Mouse (Mus musculus) forebrain, embryonic 10.5 days (tissue): ENCODE measurements around the gene Cstf2t. TPM values are rescaled to one million over a fixed set of nuclear protein-coding genes. Genes with fewer than 3 reads are reported as not detected.

Experiments used
- DNase-seq: peaks from one replicate; pipeline ENCODE4 v3.0.0-alpha.2; 2017; ENCODE audit warnings: low spot score; ENCODE audit errors: extremely low spot score
- H3K27ac ChIP-seq: fragments of 300-500 bp; sonication (generic); 2 replicates; pipeline ENCODE4 v1.5.1; 2016; ENCODE audit warnings: mild to moderate bottlenecking
- H3K27me3 ChIP-seq: fragments of 300-500 bp; sonication (generic); 2 replicates; pipeline ENCODE4 v1.6.1; 2016; ENCODE audit warnings: mild to moderate bottlenecking; ENCODE audit not compliant: poor library complexity, severe bottlenecking
- H3K36me3 ChIP-seq: fragments of 300-500 bp; sonication (generic); replicated peaks from 2 replicates; pipeline ENCODE4 v1.6.1; 2016; ENCODE audit warnings: mild to moderate bottlenecking, moderate library complexity
- H3K4me1 ChIP-seq: fragments of 300-500 bp; sonication (generic); 2 replicates; pipeline ENCODE4 v1.6.1; 2016
- H3K4me3 ChIP-seq: fragments of 300-500 bp; sonication (generic); 2 replicates; pipeline ENCODE4 v1.5.1; 2016; ENCODE audit warnings: mild to moderate bottlenecking, moderate library complexity
- H3K9me3 ChIP-seq: fragments of 300-500 bp; sonication (generic); 2 replicates; pipeline ENCODE4 v1.6.1; 2016; ENCODE audit warnings: mild to moderate bottlenecking, moderate library complexity
- WGBS: fragments of 180-500 bp; shearing (Covaris S2); methylation state at CpG from one replicate; pipeline ENCODE4 v1.1.7; 2016; 5-methylcytosine and 5-hydroxymethylcytosine counted together
- polyA plus RNA-seq: library from polyadenylated mRNA; unstranded; fragments of >200 nt; fragmentation: Nextera tagmentation; extraction: Ambion mirVana; gene quantifications from 2 replicates; pipeline ENCODE4 v1.2.1, GENCODE M21; 2016

Gene Cstf2t
- polyA plus RNA-seq, result 48.7 and 55.2 TPM in 2 replicates

DNA sequence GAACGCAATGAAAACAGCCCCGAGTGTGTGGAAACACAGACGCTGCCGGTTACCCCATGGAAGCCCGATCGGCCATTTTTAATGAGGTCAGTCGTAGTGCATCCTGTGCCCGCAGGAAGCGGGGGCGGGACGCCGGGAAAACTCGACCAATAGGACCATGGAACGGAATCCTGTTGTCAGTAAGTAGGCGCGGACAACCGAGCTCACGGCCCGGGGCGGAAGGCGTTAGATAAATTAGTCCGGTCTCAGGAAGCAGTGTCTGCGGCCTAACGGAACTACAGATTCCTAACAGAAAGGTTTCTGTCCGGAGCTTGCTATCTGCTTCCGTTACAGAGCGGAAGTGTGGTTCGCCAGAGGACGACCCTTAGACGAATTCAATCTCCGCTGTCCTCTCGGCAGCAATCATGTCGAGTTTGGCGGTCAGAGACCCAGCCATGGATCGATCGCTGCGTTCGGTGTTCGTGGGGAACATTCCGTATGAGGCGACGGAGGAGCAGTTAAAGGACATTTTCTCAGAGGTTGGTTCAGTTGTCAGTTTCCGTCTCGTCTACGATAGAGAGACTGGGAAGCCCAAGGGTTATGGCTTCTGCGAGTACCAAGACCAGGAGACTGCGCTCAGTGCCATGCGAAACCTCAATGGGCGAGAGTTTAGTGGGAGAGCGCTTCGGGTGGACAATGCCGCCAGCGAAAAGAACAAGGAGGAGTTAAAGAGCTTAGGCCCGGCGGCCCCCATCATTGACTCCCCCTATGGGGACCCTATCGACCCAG, at the start of gene Cstf2t:
Cstf2t (plus strand) TSS at position 176 of the 768 bp plus-strand sequence.
- peak; percentile 97 for DNase-seq
- WGBS, result 3% methylated on average over 56 of the region's 56 CpGs
- no peaks in the 10 kb centered on the region for H3K27me3 ChIP-seq

DNA sequence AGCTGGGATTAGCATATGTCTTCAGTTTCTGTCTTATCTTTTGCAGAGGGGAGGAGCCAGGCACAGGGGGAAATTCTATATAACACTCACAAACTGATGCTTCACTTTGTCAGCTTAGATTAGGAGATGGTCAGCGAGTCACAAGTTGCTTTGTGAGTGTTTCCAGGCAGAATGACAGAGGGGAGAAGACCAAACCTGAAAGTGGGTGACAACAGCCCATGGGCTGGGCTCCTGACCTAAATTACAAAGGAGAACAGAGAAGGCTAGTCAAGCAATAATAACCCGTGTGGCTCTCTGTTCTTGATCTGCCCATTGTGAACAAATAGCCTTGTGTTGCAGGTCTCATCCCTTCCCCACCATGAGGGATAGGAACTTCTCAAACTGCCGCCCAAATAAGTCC, 43.7 kb upstream of the Cstf2t start:
- Histone ChIP-seq H3K27ac (no peak overlapping the region), H3K9me3 (no peaks in the 10 kb centered on the region), H3K4me3 (no peak overlapping the region), H3K36me3 (no peaks in the 10 kb centered on the region), H3K4me1 (peaks cover 14% of the 10 kb centered on the region), H3K27me3 (no peaks in the 10 kb centered on the region)
- DNase-seq, result no peak
- 83% methylated on average over 3 of the region's 3 CpGs for WGBS

More for the DNA sequence above, at the start of gene Cstf2t:
- peak within 1 kb of the TSS; percentile 92 for H3K27ac ChIP-seq
- H3K9me3 ChIP-seq, result peaks cover 15% of the 10 kb centered on the region
- H3K4me3 ChIP-seq, result peak within 1 kb of the TSS; percentile 70
- H3K4me1 ChIP-seq, result peaks cover 20% of the 10 kb centered on the region
- H3K36me3 ChIP-seq, result peaks cover 46% of the 10 kb centered on the region

DNA sequence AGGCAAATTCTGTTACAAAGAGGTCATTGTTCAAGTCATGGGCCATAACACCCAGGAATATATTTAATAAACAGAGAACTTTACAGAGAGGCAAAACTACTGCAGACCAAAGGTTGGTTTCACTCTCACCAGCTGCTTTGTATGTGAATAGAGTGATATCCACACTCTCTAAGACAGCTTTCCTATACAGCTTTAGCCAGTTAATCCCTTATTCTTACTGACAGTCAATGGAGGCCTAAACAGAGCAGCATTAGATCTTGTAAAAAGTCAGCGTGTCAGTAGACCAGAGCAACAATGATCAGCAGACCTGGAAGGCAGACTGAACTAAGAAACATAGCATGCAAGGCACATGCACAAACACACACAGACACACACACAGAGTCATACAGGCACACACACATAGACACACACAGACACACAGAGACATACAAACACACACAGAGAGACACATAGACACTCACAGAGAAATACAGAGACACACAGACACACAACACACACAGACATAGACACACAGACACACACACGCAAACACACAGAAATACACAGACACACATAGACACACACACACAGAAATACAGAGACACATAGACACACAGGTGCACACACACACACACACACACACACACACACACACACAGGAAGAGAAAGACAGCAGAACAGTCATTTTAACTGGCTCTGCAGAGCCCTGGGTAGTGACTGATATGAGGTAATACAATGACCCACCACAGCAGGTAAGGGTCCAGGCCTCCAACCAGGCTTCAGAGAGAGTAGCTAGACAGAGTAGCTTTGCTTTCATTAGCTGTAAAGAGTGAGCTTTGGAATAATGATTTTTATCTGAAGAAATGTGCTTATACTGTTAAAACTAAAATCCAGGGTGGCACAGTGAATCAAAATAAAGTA, 41.4 kb upstream of the Cstf2t start:
- WGBS, result 56% methylated on average over 2 of the region's 2 CpGs
- Histone ChIP-seq H3K27ac (no peak overlapping the region), H3K9me3 (no peaks in the 10 kb centered on the region), H3K4me1 (peaks cover 14% of the 10 kb centered on the region), H3K27me3 (no peaks in the 10 kb centered on the region), H3K36me3 (no peaks in the 10 kb centered on the region), H3K4me3 (no peak overlapping the region)
- no peak for DNase-seq

DNA sequence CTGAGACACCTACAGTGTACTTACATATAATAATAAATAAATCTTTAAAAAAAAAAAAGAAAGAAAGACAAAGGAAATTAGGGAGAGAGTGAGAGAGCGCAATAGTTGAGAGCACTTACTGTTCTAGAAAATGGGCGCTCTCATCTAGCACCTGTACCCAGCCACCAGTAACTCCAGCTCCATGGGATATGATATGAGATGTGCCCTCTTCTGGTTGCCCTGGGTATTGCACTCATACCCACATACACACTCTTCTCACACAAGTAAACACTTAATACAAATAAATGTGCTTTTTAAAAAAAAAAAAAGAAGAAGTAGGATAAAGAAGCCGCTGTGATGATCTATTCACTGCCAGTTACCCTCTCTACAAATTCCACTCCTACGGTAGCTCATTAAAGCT, 36.0 kb upstream of the Cstf2t start:
- Histone ChIP-seq H3K36me3 (no peaks in the 10 kb centered on the region), H3K4me3 (no peak overlapping the region), H3K27ac (no peak overlapping the region), H3K9me3 (no peaks in the 10 kb centered on the region), H3K4me1 (no peaks in the 10 kb centered on the region), H3K27me3 (no peaks in the 10 kb centered on the region)
- DNase-seq, result no peak
- WGBS, result 98% methylated on average over 4 of the region's 4 CpGs

DNA sequence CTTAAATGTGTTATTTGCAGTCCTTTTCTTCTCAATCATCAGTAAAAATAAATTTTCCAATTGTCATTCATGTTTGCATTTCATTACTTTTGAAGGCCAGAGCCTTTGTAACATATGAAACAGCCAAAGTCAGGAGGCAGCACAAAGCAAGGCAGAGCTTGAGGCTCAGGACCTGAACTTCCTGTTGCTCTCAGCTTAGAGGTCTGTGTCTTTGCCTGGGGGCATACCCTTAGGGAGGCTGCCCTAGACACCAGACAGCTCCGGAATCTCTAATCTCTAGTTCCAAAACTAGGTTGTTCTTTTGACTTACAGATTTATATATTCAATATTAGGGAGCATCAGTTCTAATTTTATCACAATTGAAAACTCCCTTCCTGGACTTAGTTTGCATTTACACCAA, 17.9 kb upstream of the Cstf2t start:
- no peaks in the 10 kb centered on the region for H3K9me3 ChIP-seq
- DNase-seq, result no peak
- H3K36me3 ChIP-seq, result no peaks in the 10 kb centered on the region
- H3K27ac ChIP-seq, result no peak overlapping the region
- no peak overlapping the region for H3K4me3 ChIP-seq
- WGBS, result 76% methylated on average over 1 of the region's 1 CpGs
- no peaks in the 10 kb centered on the region for H3K4me1 ChIP-seq
- H3K27me3 ChIP-seq, result no peaks in the 10 kb centered on the region

DNA sequence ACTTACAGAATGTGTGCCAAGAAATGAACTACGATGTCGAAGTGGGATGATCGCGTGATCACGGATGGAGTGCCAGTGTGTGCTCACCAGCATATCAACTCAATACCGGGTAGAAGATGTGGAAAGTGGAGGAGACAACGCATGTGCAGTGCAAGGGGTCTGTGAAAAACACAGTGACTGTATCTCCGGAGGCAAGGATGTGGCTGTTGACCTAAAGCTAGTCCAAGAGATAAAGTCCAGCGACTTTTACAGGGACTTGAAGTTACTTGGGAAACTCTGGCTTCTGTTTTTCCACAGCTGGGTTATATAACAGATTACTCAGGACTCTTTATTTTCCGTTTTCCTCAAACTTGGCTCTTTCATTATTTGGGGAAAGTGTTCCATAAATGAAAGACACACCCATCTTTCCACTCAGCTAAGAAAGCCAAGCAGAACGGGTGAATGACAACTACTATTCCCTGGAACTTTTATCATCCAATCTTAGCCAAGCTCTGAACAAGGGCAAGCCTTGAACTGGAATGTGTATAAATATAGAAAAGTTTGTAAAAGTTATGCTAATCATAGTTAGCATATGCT, 17.3 kb upstream of the Cstf2t start:
- H3K27me3 ChIP-seq, result no peaks in the 10 kb centered on the region
- no peaks in the 10 kb centered on the region for H3K4me1 ChIP-seq
- DNase-seq, result no peak
- H3K36me3 ChIP-seq, result no peaks in the 10 kb centered on the region
- 88% methylated on average over 11 of the region's 11 CpGs for WGBS
- no peaks in the 10 kb centered on the region for H3K9me3 ChIP-seq
- no peak overlapping the region for H3K27ac ChIP-seq
- H3K4me3 ChIP-seq, result no peak overlapping the region

DNA sequence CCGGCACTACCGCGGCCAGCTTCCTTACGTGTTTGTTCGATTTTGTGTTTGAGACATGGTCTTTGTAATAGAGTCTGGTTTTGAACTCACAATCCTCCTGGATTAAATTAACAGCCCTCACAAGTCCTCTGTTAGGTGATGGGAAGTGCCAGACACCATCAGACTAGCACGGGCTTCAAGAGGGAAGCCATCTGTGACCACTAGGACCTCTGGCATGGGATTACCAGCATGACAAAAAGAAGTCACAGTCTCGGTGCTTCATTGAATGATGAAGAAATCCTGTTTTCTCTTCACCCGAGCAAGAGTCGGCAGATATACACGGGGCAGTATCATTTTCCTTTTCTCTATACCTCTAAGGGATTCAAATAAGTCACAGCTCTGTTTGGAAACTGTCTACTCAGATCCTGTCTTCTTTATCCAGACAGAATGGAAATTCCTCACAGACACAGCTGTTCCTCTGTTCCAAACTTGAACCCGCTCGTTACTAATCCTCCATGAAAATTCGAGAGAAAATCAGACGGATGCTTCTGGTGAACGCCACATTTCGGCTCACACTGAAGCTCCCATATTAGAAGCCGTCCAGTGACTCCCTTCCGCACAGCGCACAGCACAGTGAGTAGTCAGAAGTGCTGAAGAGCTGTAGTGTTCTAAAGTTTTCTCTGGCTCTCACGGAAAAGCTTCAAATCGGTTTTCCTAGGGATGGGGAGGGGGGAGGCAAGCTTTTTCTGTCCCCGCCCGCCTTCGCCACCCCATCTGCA, 8.5 kb upstream of the Cstf2t start:
- H3K4me1 ChIP-seq, result peaks cover 17% of the 10 kb centered on the region
- peak; percentile 19 for DNase-seq
- no peaks in the 10 kb centered on the region for H3K27me3 ChIP-seq
- 34% methylated on average over 24 of the region's 24 CpGs for WGBS
- H3K36me3 ChIP-seq, result no peaks in the 10 kb centered on the region
- peak overlapping the region; percentile 33 for H3K4me3 ChIP-seq
- peak overlapping the region; percentile 79 for H3K27ac ChIP-seq
- H3K9me3 ChIP-seq, result no peaks in the 10 kb centered on the region

DNA sequence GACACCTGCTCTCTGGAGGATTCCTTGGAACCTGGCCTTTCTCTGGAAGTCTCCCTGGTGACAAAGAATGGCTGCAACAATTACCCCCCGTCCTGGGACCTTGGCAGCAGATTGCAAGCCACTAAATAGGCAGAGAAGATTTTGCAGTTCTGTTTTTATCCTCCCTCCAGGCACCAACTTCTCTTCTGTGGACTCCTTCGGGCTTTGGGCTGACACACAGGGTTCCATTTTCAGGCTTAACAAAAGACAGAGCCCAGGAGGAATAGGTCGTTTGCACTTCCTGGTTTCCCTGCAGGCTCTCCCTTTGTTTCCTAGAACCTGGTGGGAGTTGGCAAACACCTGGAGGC, 7.9 kb upstream of the Cstf2t start:
- WGBS, result 7% methylated on average over 3 of the region's 3 CpGs
- Histone ChIP-seq H3K27me3 (no peaks in the 10 kb centered on the region), H3K9me3 (no peaks in the 10 kb centered on the region), H3K4me1 (peaks cover 17% of the 10 kb centered on the region), H3K27ac (peak overlapping the region; percentile 79), H3K36me3 (no peaks in the 10 kb centered on the region), H3K4me3 (peak overlapping the region; percentile 33)
- DNase-seq, result peak; percentile 23

DNA sequence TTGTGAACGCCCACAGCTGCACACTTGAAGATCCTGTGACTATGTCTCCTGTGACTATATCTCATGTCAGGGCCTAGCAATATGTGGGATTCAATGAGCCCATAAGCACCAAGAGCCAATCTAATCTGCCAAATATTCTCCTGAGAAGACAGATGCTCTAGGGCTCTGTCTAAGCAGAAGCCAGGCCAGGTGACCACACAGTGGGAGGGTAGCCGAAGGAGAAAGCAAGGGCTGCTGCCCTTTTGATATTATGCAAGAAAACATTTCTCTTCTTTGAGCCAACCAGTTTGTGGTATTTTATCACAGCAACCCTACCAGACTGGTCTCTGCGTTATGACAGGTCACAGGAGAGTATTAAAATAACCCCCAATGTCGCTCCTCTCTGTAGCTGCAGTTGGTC, 6.5 kb upstream of the Cstf2t start:
- Histone ChIP-seq H3K4me1 (peaks cover 17% of the 10 kb centered on the region), H3K27me3 (no peaks in the 10 kb centered on the region), H3K4me3 (no peak overlapping the region), H3K27ac (no peak overlapping the region), H3K9me3 (no peaks in the 10 kb centered on the region), H3K36me3 (no peaks in the 10 kb centered on the region)
- DNase-seq, result no peak
- WGBS, result 78% methylated on average over 4 of the region's 4 CpGs

DNA sequence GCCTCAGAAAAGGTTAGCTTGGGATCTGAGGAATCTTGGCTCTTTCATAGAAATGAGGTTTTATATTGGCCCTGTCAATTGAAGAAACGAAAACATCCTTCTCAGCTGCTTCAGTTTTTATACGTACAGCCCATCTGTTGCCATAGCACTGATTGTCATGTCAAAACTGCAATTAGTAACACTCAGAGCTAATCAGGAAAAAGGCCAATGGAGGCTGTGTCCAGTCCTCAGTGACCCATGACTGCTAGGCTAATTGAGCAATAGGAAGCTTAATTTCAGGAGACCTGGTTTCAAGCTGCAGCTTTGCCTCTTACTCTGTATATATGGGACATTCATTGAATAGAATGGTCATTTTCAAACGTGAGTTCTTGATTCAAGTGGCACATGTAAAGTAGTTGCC, 4.4 kb upstream of the Cstf2t start:
- no peak for DNase-seq
- Histone ChIP-seq H3K27ac (no peak overlapping the region), H3K4me1 (peaks cover 22% of the 10 kb centered on the region), H3K36me3 (no peaks in the 10 kb centered on the region), H3K4me3 (no peak overlapping the region), H3K27me3 (no peaks in the 10 kb centered on the region), H3K9me3 (no peaks in the 10 kb centered on the region)
- WGBS, result 69% methylated on average over 3 of the region's 3 CpGs

DNA sequence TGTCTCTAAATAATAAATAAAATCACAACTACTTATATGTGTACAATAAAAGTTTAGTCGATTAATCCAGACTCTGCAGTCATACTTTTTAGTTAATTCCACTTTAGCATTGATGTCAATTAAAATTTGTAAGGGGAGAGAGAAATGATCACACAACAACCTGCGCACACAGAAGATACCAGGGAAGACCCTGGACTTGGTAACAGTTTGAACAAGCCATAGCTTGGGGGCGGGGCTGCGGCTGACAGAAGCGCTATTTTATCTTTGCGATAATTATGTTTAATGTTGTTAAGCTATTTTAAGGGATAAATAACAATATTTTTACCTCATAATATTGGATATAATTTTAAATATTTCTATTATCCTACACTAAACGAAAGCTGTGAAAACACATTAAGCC, 411 bp upstream of the Cstf2t start:
- H3K4me1 ChIP-seq, result peaks cover 20% of the 10 kb centered on the region
- peaks cover 39% of the 10 kb centered on the region for H3K36me3 ChIP-seq
- DNase-seq, result no peak
- peaks cover 15% of the 10 kb centered on the region for H3K9me3 ChIP-seq
- WGBS, result 21% methylated on average over 7 of the region's 7 CpGs
- peak overlapping the region; percentile 92 for H3K27ac ChIP-seq
- H3K4me3 ChIP-seq, result peak overlapping the region; percentile 70
- no peaks in the 10 kb centered on the region for H3K27me3 ChIP-seq

DNA sequence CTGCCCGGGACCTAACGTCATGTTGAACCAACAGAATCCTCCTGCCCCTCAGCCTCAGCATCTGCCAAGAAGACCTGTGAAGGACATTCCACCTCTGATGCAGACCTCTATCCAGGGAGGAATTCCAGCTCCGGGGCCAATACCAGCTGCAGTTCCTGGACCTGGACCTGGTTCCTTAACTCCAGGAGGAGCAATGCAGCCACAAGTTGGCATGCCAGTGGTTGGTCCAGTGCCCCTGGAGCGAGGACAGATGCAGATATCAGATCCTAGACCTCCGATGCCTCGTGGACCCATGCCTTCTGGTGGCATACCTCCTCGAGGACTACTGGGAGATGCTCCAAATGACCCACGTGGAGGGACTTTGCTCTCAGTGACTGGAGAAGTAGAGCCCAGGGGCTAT, 1.1 kb downstream of the Cstf2t start:
- DNase-seq, result no peak
- H3K9me3 ChIP-seq, result peaks cover 15% of the 10 kb centered on the region
- H3K4me3 ChIP-seq, result peak overlapping the region; percentile 70
- no peaks in the 10 kb centered on the region for H3K27me3 ChIP-seq
- H3K36me3 ChIP-seq, result peaks cover 55% of the 10 kb centered on the region
- H3K27ac ChIP-seq, result peak overlapping the region; percentile 92
- H3K4me1 ChIP-seq, result peaks cover 20% of the 10 kb centered on the region
- WGBS, result 95% methylated on average over 8 of the region's 8 CpGs
